8 mouse cellular contexts compared by ENCODE assay signal in the genomic region with DNA sequence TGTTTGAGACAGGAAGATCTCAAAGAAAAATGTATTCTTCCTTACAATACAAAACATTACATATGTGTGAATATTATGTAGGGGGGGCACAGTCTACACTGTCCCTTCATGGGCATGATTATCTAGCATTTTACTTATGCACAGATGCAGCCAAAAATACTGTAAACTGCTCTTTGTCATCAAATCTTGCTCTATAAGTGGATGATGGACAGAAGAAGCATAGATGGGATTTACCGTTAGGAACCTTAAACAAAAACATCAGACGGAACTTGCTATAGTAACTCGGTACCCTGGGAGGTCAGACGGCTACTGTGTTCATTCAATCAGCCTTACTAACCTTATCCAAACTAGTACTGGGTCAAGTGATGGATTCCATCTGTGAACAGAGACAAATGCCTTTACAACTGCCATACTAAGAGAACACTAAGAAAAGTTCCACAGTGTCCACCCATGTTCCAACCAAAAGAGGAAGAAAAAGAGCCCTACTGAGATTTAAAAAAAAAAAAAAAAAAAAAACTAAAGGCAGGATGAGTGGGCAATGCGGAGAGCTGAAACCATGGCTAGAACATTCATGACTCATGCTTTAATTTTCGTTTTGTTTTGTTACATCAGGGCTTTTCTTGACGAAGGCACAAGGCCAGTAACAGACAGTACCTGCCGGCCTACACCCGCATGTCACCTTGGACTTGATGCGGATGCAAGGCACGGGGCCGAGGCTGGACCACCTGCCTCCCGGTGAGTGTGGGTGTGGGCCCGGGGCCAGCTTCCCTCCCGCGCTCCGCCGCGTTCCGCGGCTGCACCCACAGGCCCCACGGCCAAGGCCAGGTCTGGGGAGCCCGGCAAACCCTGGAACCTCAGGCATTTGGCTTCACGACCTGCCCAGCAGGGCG. TPM values are rescaled to one million over a fixed set of nuclear protein-coding genes. Genes with fewer than 3 reads are reported as not detected.
A peak's percentile ranks its signal among the peaks of the same experiment; 100 is the strongest.
DNase-seq lines count a peak whose midpoint lies in the region; ATAC-seq and TF ChIP-seq lines count a peak whose summit lies in the region.

No protein-coding gene starts in this region.

- H3K4me3 ChIP-seq in C2C12 (ENCODE audit: insufficient read depth, poor library complexity, severe bottlenecking): peak overlapping the region; percentile 50
- H3K4me3 ChIP-seq in forebrain, embryonic 12.5 days (replicated peaks): peak overlapping the region; percentile 82
- H3K4me3 ChIP-seq in liver, embryonic 15.5 days (replicated peaks): peak overlapping the region; percentile 86

- H3K36me3 ChIP-seq in C2C12 (ENCODE audit: control insufficient read depth, insufficient read depth): peaks cover 10% of the 10 kb centered on the region
- H3K36me3 ChIP-seq in forebrain, embryonic 12.5 days (replicated peaks): no peaks in the 10 kb centered on the region
- no peaks in the 10 kb centered on the region for H3K36me3 ChIP-seq in liver, embryonic 15.5 days (replicated peaks)

- no peaks in the 10 kb centered on the region for H3K9me3 ChIP-seq in forebrain, embryonic 12.5 days
- no peaks in the 10 kb centered on the region for H3K9me3 ChIP-seq in liver, embryonic 15.5 days (replicated peaks)

- under 1% methylated on average over 25 of the region's 25 CpGs for WGBS in forebrain, embryonic 12.5 days
- WGBS in liver, embryonic 15.5 days (ENCODE audit: insufficient replicate concordance): 3% methylated on average over 25 of the region's 25 CpGs

- H3K4me2 ChIP-seq in forebrain, embryonic 12.5 days: peak overlapping the region; percentile 60
- peak overlapping the region; percentile 94 for H3K4me2 ChIP-seq in liver, embryonic 15.5 days

- H3K4me1 ChIP-seq in forebrain, embryonic 12.5 days: peaks cover 25% of the 10 kb centered on the region
- peaks cover 20% of the 10 kb centered on the region for H3K4me1 ChIP-seq in liver, embryonic 15.5 days (replicated peaks)

- H3K79me3 ChIP-seq in C2C12 (ENCODE audit: low read depth): peaks cover 2% of the 10 kb centered on the region

- peak overlapping the region; percentile 83 for H3K27ac ChIP-seq in forebrain, embryonic 12.5 days
- H3K27ac ChIP-seq in liver, embryonic 15.5 days (replicated peaks): peak overlapping the region; percentile 67

- DNase-seq in frontal cortex, postnatal 36 days (ENCODE audit: low spot score in 2 of 2): no peak
- DNase-seq in telencephalon, adult 2 months (ENCODE audit: low read depth, low spot score): peak; percentile 33
- DNase-seq in layer of hippocampus, postnatal 10 days (ENCODE audit: low spot score in 2 of 2): no peak

- no peak for TF ChIP-seq CTCF in C2C12 (IDR thresholded peaks at IDR 0.05; ENCODE audit: control insufficient read depth, insufficient read depth, insufficient read length)

- no peaks in the 10 kb centered on the region for H3K27me3 ChIP-seq in C2C12 (ENCODE audit: control insufficient read depth, insufficient read depth, insufficient read length)
- H3K27me3 ChIP-seq in forebrain, embryonic 12.5 days: no peaks in the 10 kb centered on the region
- H3K27me3 ChIP-seq in liver, embryonic 15.5 days: no peaks in the 10 kb centered on the region

- no peaks in the 10 kb centered on the region for H3K79me2 ChIP-seq in C2C12 (ENCODE audit: control insufficient read depth, insufficient read depth)

- ATAC-seq in frontal cortex, adult (ENCODE audit: low TSS enrichment): peak; percentile 71
- peak; percentile 86 for ATAC-seq in forebrain, embryonic 12.5 days (ENCODE audit: low FRiP score)
- ATAC-seq in liver, embryonic 15.5 days (ENCODE audit: insufficient read depth): peak; percentile 46
- ATAC-seq in erythroid progenitor cell, adult 5-6 weeks (replicated peaks; ENCODE audit: low FRiP score, poor library complexity, severe bottlenecking): no peak; the same call in 1 of the 2 replicates

- peak overlapping the region; percentile 89 for H3K9ac ChIP-seq in forebrain, embryonic 12.5 days
- H3K9ac ChIP-seq in liver, embryonic 15.5 days: peak overlapping the region; percentile 74

- peak overlapping the region; percentile 80 for H3ac ChIP-seq in C2C12 (ENCODE audit: control insufficient read depth, insufficient read length, low read depth)

TF ChIP-seq in C2C12, 6 proteins besides CTCF, POLR2A, EP300 and RAD21:
- TF ChIP-seq USF1 (IDR thresholded peaks at IDR 0.05; ENCODE audit: low read depth) (no peak), MAX (IDR thresholded peaks at IDR 0.05) (no peak), MYOD1 (IDR thresholded peaks at IDR 0.05; ENCODE audit: control insufficient read depth, insufficient read length, low read depth) (no peak), CEBPB (IDR thresholded peaks at IDR 0.05; ENCODE audit: low read depth) (no peak), MYOG (IDR thresholded peaks at IDR 0.05; ENCODE audit: control insufficient read depth, extremely low read depth, insufficient read length) (no peak), FOSL1 (IDR thresholded peaks at IDR 0.05; ENCODE audit: insufficient read depth, low read length, poor library complexity, severe bottlenecking) (no peak)

RNA-seq across cellular contexts. Expression of a gene that starts 0.6 kb away (rescaled TPM):
- polyA plus RNA-seq in C2C12 (2012; fragmentation: generic; extraction: Trizol): 29.2 TPM
- 128 and 132 TPM in 2 replicates for polyA plus RNA-seq in forebrain, embryonic 12.5 days (2016; fragmentation: Nextera tagmentation; extraction: Ambion mirVana)
- polyA plus RNA-seq in liver, embryonic 15.5 days (2015; fragmentation: Nextera tagmentation; extraction: Ambion mirVana): 22.4 and 25.5 TPM in 2 replicates
- 12.6 and 56.6 TPM in 2 replicates for total RNA-seq in erythroid progenitor cell, adult 5-6 weeks (2015; ENCODE audit: low replicate concordance)
- 5.7 and 6.5 TPM in 2 replicates for total RNA-seq in erythroid progenitor cell, adult 5-6 weeks (2017; ENCODE audit: low replicate concordance)
- total RNA-seq in layer of hippocampus, postnatal 10 days (2021): 10 to 100 TPM; 77.2 to 90.6 TPM
